Mouse (Mus musculus) left cerebral cortex, adult 6 months (tissue): ENCODE data around the gene Glb1. TPM values are rescaled to one million over a fixed set of nuclear protein-coding genes. Genes with fewer than 3 reads are reported as not detected.

Experiments used
- long read RNA-seq, 2 experiments: library from polyadenylated mRNA; unstranded; transcript quantifications; one replicate each; pipeline ENCODE4 v2.0.0; 2019 to 2020
- polyA plus RNA-seq: library from polyadenylated mRNA; unstranded; fragments of <200 nt; fragmentation: Nextera tagmentation; gene quantifications from 2 replicates; pipeline ENCODE4 v1.2.3, GENCODE M21; 2021

Gene Glb1
- polyA plus RNA-seq = 16.8 and 20.9 TPM in 2 replicates
- long read RNA-seq, experiment 1, transcript Glb1-201 (16 exons, 2,396 nt) = major isoform, 76 of 102 reads
- long read RNA-seq, experiment 1, partial matches to known transcripts = 5 of 102 reads
- long read RNA-seq, experiment 1, other reads (novel, unspliced or antisense) = 21 of 102 reads
- long read RNA-seq, experiment 2, transcript Glb1-201 (16 exons, 2,396 nt) = major isoform, 14 of 44 reads
- long read RNA-seq, experiment 2, partial matches to known transcripts = 13 of 44 reads
- long read RNA-seq, experiment 2, other reads (novel, unspliced or antisense) = 17 of 44 reads

DNA sequence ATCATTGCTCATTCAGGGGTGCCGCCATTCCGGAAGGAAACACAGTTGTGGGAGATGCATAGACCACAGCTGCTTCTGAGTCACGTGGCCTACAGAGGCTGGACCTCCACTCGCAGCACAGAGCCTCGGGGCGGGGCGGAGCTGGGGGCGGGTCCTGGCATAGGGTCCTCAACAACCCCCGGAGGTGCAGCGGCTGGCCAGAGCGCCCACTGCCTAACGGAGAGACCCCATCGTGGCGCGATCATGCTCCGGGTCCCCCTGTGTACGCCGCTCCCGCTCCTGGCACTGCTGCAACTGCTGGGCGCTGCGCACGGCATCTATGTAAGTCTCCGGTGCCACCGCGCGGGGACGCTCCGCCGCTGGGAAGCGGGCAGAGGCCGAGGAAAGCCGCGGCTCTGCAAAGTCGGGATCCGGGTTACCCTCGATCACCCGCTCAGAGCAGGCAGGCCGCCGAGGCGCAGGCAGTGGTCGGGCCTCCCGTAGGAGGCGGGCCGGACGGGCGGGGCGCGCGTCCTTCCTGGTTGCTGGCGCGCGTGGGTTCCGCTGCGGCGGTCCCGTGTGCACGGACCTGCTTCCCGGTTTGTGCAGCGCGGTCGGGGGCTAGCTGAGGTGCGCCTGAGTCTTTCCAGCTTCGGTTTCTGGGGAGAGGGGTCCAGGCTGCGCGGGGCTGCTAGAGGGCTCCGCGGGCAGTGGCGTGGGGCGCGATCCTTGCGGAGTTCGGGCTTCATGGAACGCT is at the start of gene Glb1, which contains the start of gene Tmppe:
Glb1 (plus strand) TSS at position 128 of the 736 bp plus-strand sequence.
Tmppe (plus strand) TSS at position 157 of the 736 bp plus-strand sequence.

GRCm38 (mm10) chr9:114389905-114390748 is 10.7 kb upstream of the Glb1 start, which contains the start of gene Crtap:
Gene Crtap (minus strand): TSS chr9:114390675.

DNA sequence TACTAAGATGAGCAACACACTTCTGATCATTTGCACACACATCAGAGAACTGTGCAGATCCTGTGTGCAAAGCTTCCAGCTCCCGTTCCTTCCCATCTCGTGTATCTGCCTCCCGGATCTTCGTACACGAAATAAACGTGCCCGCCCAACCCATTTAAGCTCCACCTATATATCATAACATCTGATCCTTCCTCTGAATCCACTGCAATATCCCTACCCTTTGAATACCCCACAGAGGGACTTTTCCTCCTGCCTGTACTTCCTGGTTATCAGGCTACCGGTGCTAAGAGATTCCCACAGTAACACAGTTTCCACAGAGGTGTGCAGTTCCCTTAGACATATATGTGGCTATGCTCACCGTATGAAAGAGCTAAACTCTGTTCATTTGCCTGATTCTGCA is 103.9 kb downstream of the Glb1 start, which contains the start of gene Ccr4:
Ccr4 (minus strand) TSS at position 101 of the 400 bp plus-strand sequence.

GRCm38 (mm10) chr9:114515364-114515763 is 114.5 kb downstream of the Glb1 start, which contains the start of gene C130032M10Rik:
Gene C130032M10Rik (plus strand): TSS chr9:114515697.

Other genes starting within 250 kb of the Glb1 start
- not detected in 2 replicates for gene Bcl2a1c, start 70.9 kb upstream of the Glb1 start, polyA plus RNA-seq
- gene Crtap, start 10.4 kb upstream of the Glb1 start, polyA plus RNA-seq = 10.1 and 12.6 TPM in 2 replicates
- gene Tmppe, start within 50 bp of the Glb1 start, polyA plus RNA-seq = 3.8 and 3.9 TPM in 2 replicates
- gene Ccr4, start 103.8 kb downstream of the Glb1 start, polyA plus RNA-seq = not detected in 2 replicates
- not detected in 2 replicates for gene C130032M10Rik, start 114.6 kb downstream of the Glb1 start, polyA plus RNA-seq
- 0.16 and 0.17 TPM in 2 replicates for gene Trim71, start 163.3 kb downstream of the Glb1 start, polyA plus RNA-seq
- gene Cnot10, start 239.1 kb downstream of the Glb1 start, polyA plus RNA-seq = 23.2 and 25.3 TPM in 2 replicates